Mouse (Mus musculus): ENCODE measurements around the gene Rasa2. TPM values are rescaled to one million over a fixed set of nuclear protein-coding genes. Genes with fewer than 3 reads are reported as not detected.
A peak's percentile ranks its signal among the peaks of the same experiment; 100 is the strongest.

The Rasa2 gene
- total and polyA plus RNA-seq, 3 experiments = 9.7 to 9.8 (median 9.8) TPM

DNA sequence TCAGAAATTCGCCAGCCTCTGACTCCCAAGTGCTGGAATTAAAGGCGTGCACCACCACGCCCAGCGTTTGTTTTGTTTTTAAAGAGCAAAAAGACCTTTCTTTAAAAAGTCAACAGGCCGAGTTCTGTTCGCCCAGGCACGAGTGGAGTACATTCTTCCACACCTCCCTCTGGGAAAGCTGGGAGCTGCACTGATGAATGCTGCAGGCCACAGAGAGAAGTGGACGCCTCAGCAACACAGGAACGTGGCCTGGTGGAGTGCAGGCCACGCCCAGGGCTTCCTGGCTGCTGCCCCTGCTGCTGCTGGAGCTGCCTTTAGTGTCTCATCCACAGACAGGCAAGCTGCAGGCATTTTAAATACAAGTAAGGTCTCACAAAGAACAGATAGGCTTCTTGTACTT, 92.5 kb downstream of the Rasa2 start:
- in situ Hi-C loops (cut with MboI; ENCODE audit: low pct_ligation_motif_present, low pct_unique_long_range_greater_than_20kb, low sequenced_read_pairs) = no loop called here
- no peaks in the 10 kb centered on the region for H3K79me2 ChIP-seq (replicated peaks; ENCODE audit: control insufficient read depth, extremely low read depth, insufficient read depth, poor library complexity, severe bottlenecking)
- no peak for DNase-seq (ENCODE audit: extremely low read depth)
- H3K4me2 ChIP-seq (ENCODE audit: insufficient read depth, low read depth, poor library complexity, severe bottlenecking) = no peak overlapping the region
- H3K27me3 ChIP-seq (replicated peaks) = no peaks in the 10 kb centered on the region
- H3K27ac ChIP-seq (ENCODE audit: insufficient read depth, low read depth) = no peak overlapping the region
- dilution Hi-C loops (cut with MboI; ENCODE audit: extremely low pct_ligation_motif_present, extremely low pct_unique_long_range_greater_than_20kb, low sequenced_read_pairs) = no loop called here
- H3K9ac ChIP-seq (ENCODE audit: insufficient read depth, low read depth) = no peak overlapping the region
- 0 out of 4 replicates have a peak, but pooled peaks cover 0 to 2% of the 10 kb centered on the region in 2 experiments for H3K4me1 ChIP-seq (ENCODE audit: control insufficient read depth in 1 of 2, insufficient read depth in 2 of 2)
- H3K9me3 ChIP-seq (replicated peaks; ENCODE audit: low read length) = no peaks in the 10 kb centered on the region
- no peak overlapping the region for H3K4me3 ChIP-seq (replicated peaks in 1 of 3; ENCODE audit: low read depth in 2 of 3, low read length in 2 of 3, poor library complexity in 1 of 3)
- TF ChIP-seq MYC (IDR thresholded peaks at IDR 0.05; ENCODE audit: low read depth, low read length) = no peak
- no peak for TF ChIP-seq PAX5 (IDR thresholded peaks at IDR 0.05; ENCODE audit: low read length)
- no peak for TF ChIP-seq IRF4 (IDR thresholded peaks at IDR 0.05; ENCODE audit: low read depth, low read length)
- no peak for TF ChIP-seq BHLHE40 (IDR thresholded peaks at IDR 0.05; ENCODE audit: low read depth, low read length)
- no peak for TF ChIP-seq EP300 (IDR thresholded peaks at IDR 0.05; ENCODE audit: low read length)
- no peak for TF ChIP-seq TBP (conservative IDR thresholded peaks at IDR 0.05; ENCODE audit: low read depth, low read length)
- no peak for TF ChIP-seq UBTF (IDR thresholded peaks at IDR 0.05; ENCODE audit: low read depth, low read length)
- no peak for TF ChIP-seq MAZ (IDR thresholded peaks at IDR 0.05; ENCODE audit: low read depth, low read length)
- TF ChIP-seq ZKSCAN1 (IDR thresholded peaks at IDR 0.05; ENCODE audit: borderline replicate concordance, low read depth, low read length) = no peak
- TF ChIP-seq KAT2A (IDR thresholded peaks at IDR 0.05; ENCODE audit: insufficient replicate concordance, low read length) = no peak
- no peak for TF ChIP-seq NRF1 (IDR thresholded peaks at IDR 0.05; ENCODE audit: low read depth, low read length)
- TF ChIP-seq ELF1 (IDR thresholded peaks at IDR 0.05; ENCODE audit: low read depth, low read length) = no peak
- TF ChIP-seq MXI1 (IDR thresholded peaks at IDR 0.05; ENCODE audit: low read depth, low read length) = no peak
- no peak for TF ChIP-seq GABPA (IDR thresholded peaks at IDR 0.05; ENCODE audit: insufficient replicate concordance, low read depth, low read length)
- no peak for TF ChIP-seq POLR2AphosphoS2 (IDR thresholded peaks at IDR 0.05; ENCODE audit: low read depth, low read length)
- no peak for TF ChIP-seq USF1 (IDR thresholded peaks at IDR 0.05; ENCODE audit: low read depth, low read length)
- no peak for TF ChIP-seq MEF2A (IDR thresholded peaks at IDR 0.05; ENCODE audit: borderline replicate concordance, low read depth, low read length)
- TF ChIP-seq TCF12 (IDR thresholded peaks at IDR 0.05; ENCODE audit: low read depth, low read length) = no peak
- H3K36me3 ChIP-seq (replicated peaks in 1 of 2; ENCODE audit: control insufficient read depth in 1 of 2, insufficient read depth in 1 of 2, low read length in 1 of 2) = peaks cover 14 to 34% of the 10 kb centered on the region in 2 experiments

DNA sequence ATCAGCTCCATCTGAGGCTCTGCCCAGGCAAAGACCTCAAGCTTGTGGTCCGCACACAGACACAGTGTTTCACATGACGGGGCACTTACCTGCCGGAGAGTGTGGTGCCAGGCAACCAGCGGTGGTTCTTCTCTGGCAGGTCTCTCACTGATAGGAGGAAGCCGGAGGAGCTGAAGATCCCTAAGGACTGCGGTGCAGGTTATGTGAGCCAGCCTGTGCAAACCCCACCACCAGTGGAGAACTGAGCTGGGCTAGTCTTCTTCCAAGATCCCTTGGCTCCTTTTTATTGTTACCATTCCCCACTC, 93.8 kb downstream of the Rasa2 start:
- H3K79me2 ChIP-seq (replicated peaks; ENCODE audit: control insufficient read depth, extremely low read depth, insufficient read depth, poor library complexity, severe bottlenecking) = no peaks in the 10 kb centered on the region
- no peak overlapping the region for H3K4me2 ChIP-seq (ENCODE audit: insufficient read depth, low read depth, poor library complexity, severe bottlenecking)
- TF ChIP-seq CTCF (conservative IDR thresholded peaks at IDR 0.05 in 1 of 2, IDR thresholded peaks at IDR 0.05 in 1 of 2; ENCODE audit: low read depth in 2 of 2, low read length in 2 of 2) = no peak
- TF ChIP-seq JUND (conservative IDR thresholded peaks at IDR 0.05; ENCODE audit: low read depth, low read length) = no peak
- TF ChIP-seq ELF1 (IDR thresholded peaks at IDR 0.05; ENCODE audit: low read depth, low read length) = no peak
- TF ChIP-seq TCF12 (IDR thresholded peaks at IDR 0.05; ENCODE audit: low read depth, low read length) = no peak
- no peak for TF ChIP-seq TBP (conservative IDR thresholded peaks at IDR 0.05; ENCODE audit: low read depth, low read length)
- no peak for TF ChIP-seq BHLHE40 (IDR thresholded peaks at IDR 0.05; ENCODE audit: low read depth, low read length)
- TF ChIP-seq USF2 (conservative IDR thresholded peaks at IDR 0.05; ENCODE audit: low read depth, low read length) = no peak
- TF ChIP-seq RCOR1 (conservative IDR thresholded peaks at IDR 0.05; ENCODE audit: low read depth, low read length) = no peak
- no peak for TF ChIP-seq PAX5 (IDR thresholded peaks at IDR 0.05; ENCODE audit: low read length)
- no peak for TF ChIP-seq EP300 (IDR thresholded peaks at IDR 0.05; ENCODE audit: low read length)
- TF ChIP-seq CHD2 (IDR thresholded peaks at IDR 0.05; ENCODE audit: low read length) = no peak
- no peak for TF ChIP-seq MEF2A (IDR thresholded peaks at IDR 0.05; ENCODE audit: borderline replicate concordance, low read depth, low read length)
- TF ChIP-seq POLR2AphosphoS2 (IDR thresholded peaks at IDR 0.05; ENCODE audit: low read depth, low read length) = no peak
- no peak for TF ChIP-seq IRF4 (IDR thresholded peaks at IDR 0.05; ENCODE audit: low read depth, low read length)
- no peak for TF ChIP-seq KAT2A (IDR thresholded peaks at IDR 0.05; ENCODE audit: insufficient replicate concordance, low read length)
- no peak for TF ChIP-seq NRF1 (IDR thresholded peaks at IDR 0.05; ENCODE audit: low read depth, low read length)
- no peak for TF ChIP-seq MYC (IDR thresholded peaks at IDR 0.05; ENCODE audit: low read depth, low read length)
- in situ Hi-C loops (cut with MboI; ENCODE audit: low pct_ligation_motif_present, low pct_unique_long_range_greater_than_20kb, low sequenced_read_pairs) (no loop called here), dilution Hi-C loops (cut with MboI; ENCODE audit: extremely low pct_ligation_motif_present, extremely low pct_unique_long_range_greater_than_20kb, low sequenced_read_pairs) (no loop called here)
- no peak for DNase-seq (ENCODE audit: extremely low read depth)
- H3K27me3 ChIP-seq (replicated peaks) = no peaks in the 10 kb centered on the region
- no peaks in the 10 kb centered on the region for H3K9me3 ChIP-seq (replicated peaks; ENCODE audit: low read length)
- H3K4me3 ChIP-seq (replicated peaks in 1 of 3; ENCODE audit: low read depth in 2 of 3, low read length in 2 of 3, poor library complexity in 1 of 3) = no peak overlapping the region
- H3K9ac ChIP-seq (ENCODE audit: insufficient read depth, low read depth) = no peak overlapping the region
- peak overlapping the region; percentile 17; the same call in 1 of the 2 replicates for H3K27ac ChIP-seq (ENCODE audit: insufficient read depth, low read depth)
- peaks cover 8 to 26% of the 10 kb centered on the region in 2 experiments for H3K36me3 ChIP-seq (replicated peaks in 1 of 2; ENCODE audit: control insufficient read depth in 1 of 2, insufficient read depth in 1 of 2, low read length in 1 of 2)
- no peaks in the 10 kb centered on the region for H3K4me1 ChIP-seq (ENCODE audit: control insufficient read depth in 1 of 2, insufficient read depth in 2 of 2)
